Mouse (Mus musculus): ENCODE results near the gene Olfr1373. TPM values are rescaled to one million over a fixed set of nuclear protein-coding genes. Genes with fewer than 3 reads are reported as not detected.
A peak's percentile ranks its signal among the peaks of the same experiment; 100 is the strongest.
"Not testable (repeated sequence)": the region's sequence is repeated elsewhere in the genome, so short reads cannot be mapped to it uniquely, and the experiment has no call there.

Olfr1373 gene
- polyA plus RNA-seq, 1 experiment from 2014 or later, result not detected

- 87% methylated on average over 4 of the region's 4 CpGs for WGBS
- Histone ChIP-seq H3K4me1 (ENCODE audit: insufficient read depth) (0 out of 2 replicates have a peak, but pooled peaks cover 2% of the 10 kb centered on the region), H3K9ac (no peak overlapping the region), H3K36me3 (ENCODE audit: insufficient read depth) (peaks cover 66% of the 10 kb centered on the region), H3K9me3 (ENCODE audit: low read depth, low read length) (0 out of 2 replicates have a peak, but pooled peaks cover 3% of the 10 kb centered on the region), H3K4me3 (ENCODE audit: low read depth, low read length) (no peak overlapping the region), H3K4me2 (no peak overlapping the region), H3K27me3 (ENCODE audit: insufficient read depth, low read length) (no peaks in the 10 kb centered on the region), H3K27ac (ENCODE audit: low read depth) (no peak overlapping the region)
- no peak for TF ChIP-seq CTCF (IDR thresholded peaks at IDR 0.05; ENCODE audit: low read depth)
- no peak for ATAC-seq (ENCODE audit: insufficient read depth)
- no peak for DNase-seq
These were observed 20.9 kb downstream of the Olfr1373 start for GRCm38 (mm10) chr11:52124468-52124867.

DNA sequence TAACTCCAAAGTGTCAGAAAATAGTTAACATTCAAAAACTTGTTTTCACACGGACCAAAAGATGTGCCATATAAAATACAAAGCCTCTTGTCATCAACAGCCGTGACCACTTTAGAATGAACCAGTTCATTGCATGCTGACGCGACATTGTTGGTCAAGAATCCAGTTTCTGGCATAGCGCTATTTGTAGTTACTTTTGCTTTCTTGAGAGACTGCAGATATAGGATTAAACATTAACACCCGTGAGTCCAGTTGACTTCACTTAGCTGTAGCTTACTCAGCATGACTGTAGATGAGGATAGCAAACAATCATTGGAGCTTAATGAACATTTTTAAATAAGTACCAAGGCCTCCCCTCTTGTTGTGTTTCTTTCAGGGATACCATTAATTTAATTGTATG lies 23.3 kb downstream of the Olfr1373 start:
- ATAC-seq (ENCODE audit: insufficient read depth), result no peak
- Histone ChIP-seq H3K4me1 (ENCODE audit: insufficient read depth) (0 out of 2 replicates have a peak, but pooled peaks cover 2% of the 10 kb centered on the region), H3K27ac (ENCODE audit: low read depth) (no peak overlapping the region), H3K4me3 (ENCODE audit: low read depth, low read length) (no peak overlapping the region), H3K4me2 (no peak overlapping the region), H3K36me3 (ENCODE audit: insufficient read depth) (peaks cover 87% of the 10 kb centered on the region), H3K27me3 (ENCODE audit: insufficient read depth, low read length) (no peaks in the 10 kb centered on the region), H3K9ac (no peak overlapping the region), H3K9me3 (ENCODE audit: low read depth, low read length) (0 out of 2 replicates have a peak, but pooled peaks cover 3% of the 10 kb centered on the region)
- DNase-seq, result no peak
- 90% methylated on average over 6 of the region's 6 CpGs for WGBS
- no peak for TF ChIP-seq CTCF (IDR thresholded peaks at IDR 0.05; ENCODE audit: low read depth)

DNA sequence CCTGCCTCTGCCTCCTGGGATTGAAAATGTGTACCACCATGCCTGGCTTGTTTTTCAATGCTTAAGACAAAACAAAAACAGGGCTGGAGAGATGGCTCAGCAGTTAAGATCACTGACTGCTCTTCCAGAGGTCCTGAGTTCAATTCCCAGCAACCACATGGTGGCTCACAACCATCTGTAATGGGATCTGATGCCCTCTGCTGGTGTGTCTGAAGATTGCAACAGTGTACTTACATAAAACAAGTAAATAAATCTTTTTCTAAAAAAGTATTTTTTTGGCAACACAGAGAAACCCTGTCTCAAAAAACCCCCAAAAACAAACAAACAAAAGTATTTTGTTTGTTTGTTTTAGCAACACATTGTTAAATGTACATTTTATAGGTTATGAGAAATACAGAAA lies 24.9 kb downstream of the Olfr1373 start:
- not testable (repeated sequence) for H3K4me1 ChIP-seq (ENCODE audit: insufficient read depth); H3K4me2 ChIP-seq; H3K27ac ChIP-seq (ENCODE audit: low read depth); H3K9ac ChIP-seq; H3K9me3 ChIP-seq (ENCODE audit: low read depth, low read length); H3K4me3 ChIP-seq (ENCODE audit: low read depth, low read length); ATAC-seq (ENCODE audit: insufficient read depth); H3K27me3 ChIP-seq (ENCODE audit: insufficient read depth, low read length); DNase-seq
- peaks cover 96% of the 10 kb centered on the region for H3K36me3 ChIP-seq (ENCODE audit: insufficient read depth)
- TF ChIP-seq CTCF (IDR thresholded peaks at IDR 0.05; ENCODE audit: low read depth), result peak; percentile 51

DNA sequence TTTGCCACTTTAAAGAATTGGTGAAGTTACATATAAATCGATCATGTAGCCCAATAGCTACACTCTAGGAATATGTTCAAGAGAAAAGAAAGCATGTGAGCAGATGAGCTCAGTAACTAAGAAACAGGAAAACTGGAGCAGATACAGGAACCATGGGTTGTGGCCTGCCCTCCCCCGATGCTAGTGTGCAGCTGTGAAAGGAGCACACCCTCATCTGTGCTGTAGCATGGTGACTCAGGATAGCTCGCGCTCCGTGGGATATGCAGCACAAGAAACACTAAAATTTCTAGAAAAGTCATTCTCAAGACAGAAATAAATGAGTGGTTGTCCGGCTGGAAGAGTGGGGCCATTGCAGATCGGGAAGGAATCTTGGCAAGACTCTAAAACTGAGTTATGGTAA lies 28.2 kb downstream of the Olfr1373 start:
- 93% methylated on average over 7 of the region's 7 CpGs for WGBS
- no peak overlapping the region for H3K27ac ChIP-seq (ENCODE audit: low read depth)
- TF ChIP-seq CTCF (IDR thresholded peaks at IDR 0.05; ENCODE audit: low read depth), result no peak
- no peaks in the 10 kb centered on the region for H3K4me1 ChIP-seq (ENCODE audit: insufficient read depth)
- 0 out of 2 replicates have a peak, but pooled peaks cover 3% of the 10 kb centered on the region for H3K9me3 ChIP-seq (ENCODE audit: low read depth, low read length)
- no peaks in the 10 kb centered on the region for H3K27me3 ChIP-seq (ENCODE audit: insufficient read depth, low read length)
- H3K4me2 ChIP-seq, result no peak overlapping the region
- H3K9ac ChIP-seq, result no peak overlapping the region
- DNase-seq (no peak), ATAC-seq (ENCODE audit: insufficient read depth) (no peak)
- H3K4me3 ChIP-seq (ENCODE audit: low read depth, low read length), result no peak overlapping the region
- peaks cover 93% of the 10 kb centered on the region for H3K36me3 ChIP-seq (ENCODE audit: insufficient read depth)

- not testable (repeated sequence) for H3K9ac ChIP-seq; H3K27ac ChIP-seq (ENCODE audit: low read depth); H3K4me1 ChIP-seq (ENCODE audit: insufficient read depth); ATAC-seq (ENCODE audit: insufficient read depth); H3K9me3 ChIP-seq (ENCODE audit: low read depth, low read length); H3K4me3 ChIP-seq (ENCODE audit: low read depth, low read length); H3K4me2 ChIP-seq; DNase-seq; H3K27me3 ChIP-seq (ENCODE audit: insufficient read depth, low read length)
- 90% methylated on average over 6 of the region's 6 CpGs for WGBS
- H3K36me3 ChIP-seq (ENCODE audit: insufficient read depth), result peaks cover 83% of the 10 kb centered on the region
These were observed 29.2 kb downstream of the Olfr1373 start for GRCm38 (mm10) chr11:52116117-52116516.

DNA sequence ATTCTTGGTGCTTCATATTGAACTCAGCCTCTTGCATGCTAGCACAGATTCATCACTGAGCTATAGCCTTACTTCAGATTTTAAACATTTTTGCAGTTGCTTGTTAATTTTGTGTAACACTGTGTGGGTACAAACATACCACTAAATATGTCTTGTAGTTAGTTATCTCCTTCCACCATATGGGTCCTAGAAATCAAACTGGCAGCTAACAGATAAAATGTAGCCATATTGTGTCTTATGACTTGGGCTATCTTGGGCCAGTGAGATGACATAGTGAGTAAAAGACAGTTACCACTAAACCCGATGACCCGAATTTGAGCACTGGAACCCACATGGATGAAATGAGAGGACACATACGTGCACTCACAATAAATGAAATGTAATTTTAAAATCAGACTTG lies 29.8 kb downstream of the Olfr1373 start:
- ATAC-seq (ENCODE audit: insufficient read depth) (no peak), DNase-seq (no peak)
- TF ChIP-seq CTCF (IDR thresholded peaks at IDR 0.05; ENCODE audit: low read depth), result no peak
- WGBS, result 92% methylated on average over 3 of the region's 3 CpGs
- H3K4me2 ChIP-seq, result no peak overlapping the region
- H3K27ac ChIP-seq (ENCODE audit: low read depth), result no peak overlapping the region
- 0 out of 2 replicates have a peak, but pooled peaks cover 3% of the 10 kb centered on the region for H3K9me3 ChIP-seq (ENCODE audit: low read depth, low read length)
- H3K9ac ChIP-seq, result no peak overlapping the region
- H3K27me3 ChIP-seq (ENCODE audit: insufficient read depth, low read length), result no peaks in the 10 kb centered on the region
- peaks cover 79% of the 10 kb centered on the region for H3K36me3 ChIP-seq (ENCODE audit: insufficient read depth)
- no peaks in the 10 kb centered on the region for H3K4me1 ChIP-seq (ENCODE audit: insufficient read depth)
- H3K4me3 ChIP-seq (ENCODE audit: low read depth, low read length), result no peak overlapping the region

DNA sequence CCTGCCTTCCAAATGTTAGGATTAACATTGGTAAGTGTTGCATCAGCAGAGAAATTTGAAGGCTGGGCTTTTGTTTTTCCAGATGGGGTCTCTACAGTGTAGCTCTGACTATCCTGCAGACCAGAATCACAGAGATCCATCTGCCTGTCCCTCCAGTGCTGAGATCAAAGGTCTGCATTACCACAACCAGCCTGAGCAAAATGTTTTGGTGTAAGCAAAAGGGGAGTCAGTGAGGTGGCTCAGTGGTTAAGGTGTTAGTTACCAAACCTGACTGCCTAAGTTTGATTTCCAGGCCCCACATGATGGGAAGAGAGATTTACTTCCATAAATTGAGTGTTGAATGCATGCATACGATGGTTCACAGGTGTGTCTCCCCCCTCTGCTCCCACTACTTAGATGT lies 35.9 kb downstream of the Olfr1373 start:
- Histone ChIP-seq H3K4me3 (ENCODE audit: low read depth, low read length) (no peak overlapping the region), H3K9me3 (ENCODE audit: low read depth, low read length) (no peaks in the 10 kb centered on the region), H3K4me2 (no peak overlapping the region), H3K27me3 (ENCODE audit: insufficient read depth, low read length) (no peaks in the 10 kb centered on the region), H3K4me1 (ENCODE audit: insufficient read depth) (no peaks in the 10 kb centered on the region), H3K27ac (ENCODE audit: low read depth) (no peak overlapping the region), H3K36me3 (ENCODE audit: insufficient read depth) (peaks cover 19% of the 10 kb centered on the region), H3K9ac (no peak overlapping the region)
- TF ChIP-seq CTCF (IDR thresholded peaks at IDR 0.05; ENCODE audit: low read depth), result no peak
- ATAC-seq (ENCODE audit: insufficient read depth) (no peak), DNase-seq (no peak)
- WGBS, result 83% methylated on average over 1 of the region's 1 CpGs

- no peak for DNase-seq
- no peak overlapping the region for H3K4me3 ChIP-seq (ENCODE audit: low read depth, low read length)
- no peak overlapping the region for H3K4me2 ChIP-seq
- H3K27me3 ChIP-seq (ENCODE audit: insufficient read depth, low read length), result no peaks in the 10 kb centered on the region
- H3K4me1 ChIP-seq (ENCODE audit: insufficient read depth), result no peaks in the 10 kb centered on the region
- no peaks in the 10 kb centered on the region for H3K9me3 ChIP-seq (ENCODE audit: low read depth, low read length)
- 89% methylated on average over 5 of the region's 5 CpGs for WGBS
- TF ChIP-seq CTCF (IDR thresholded peaks at IDR 0.05; ENCODE audit: low read depth), result no peak
- H3K36me3 ChIP-seq (ENCODE audit: insufficient read depth), result 0 out of 2 replicates have a peak, but pooled peaks cover 14% of the 10 kb centered on the region
- no peak for ATAC-seq (ENCODE audit: insufficient read depth)
- no peak overlapping the region for H3K9ac ChIP-seq
- H3K27ac ChIP-seq (ENCODE audit: low read depth), result no peak overlapping the region
These were observed 36.5 kb downstream of the Olfr1373 start for GRCm38 (mm10) chr11:52108796-52109195.
